Mouse (Mus musculus) liver, embryonic 13.5 days (tissue): Measurements from ENCODE around the gene Purb. TPM values are rescaled to one million over a fixed set of nuclear protein-coding genes. Genes with fewer than 3 reads are reported as not detected.

Experiments used
- ATAC-seq: fragments of 200-750 bp; cut with Nextera tagmentation; 2 replicates; pipeline ENCODE4 v1.8.0; 2017; ENCODE audit warnings: low read depth, mild to moderate bottlenecking, moderate number of reproducible peaks, moderate library complexity
- DNase-seq: peaks from one replicate; pipeline ENCODE4 v3.0.0; 2022
- H3K27ac ChIP-seq: fragments of 300-500 bp; sonication (generic); 2 replicates; pipeline ENCODE4 v1.5.1; 2015; ENCODE audit warnings: moderate library complexity, mild to moderate bottlenecking, inconsistent platforms
- H3K27me3 ChIP-seq: fragments of 300-500 bp; sonication (generic); 2 replicates; pipeline ENCODE4 v1.6.1; 2015; ENCODE audit warnings: mild to moderate bottlenecking, inconsistent platforms
- H3K36me3 ChIP-seq: fragments of 300-500 bp; sonication (generic); 2 replicates; pipeline ENCODE4 v1.6.1; 2015; ENCODE audit warnings: mild to moderate bottlenecking, inconsistent platforms
- H3K4me1 ChIP-seq: fragments of 300-500 bp; sonication (generic); replicated peaks from 2 replicates; pipeline ENCODE4 v1.6.1; 2015; ENCODE audit warnings: inconsistent platforms
- H3K4me2 ChIP-seq: fragments of 300-500 bp; sonication (generic); 2 replicates; pipeline ENCODE4 v1.6.1; 2015; ENCODE audit warnings: inconsistent platforms, mild to moderate bottlenecking, moderate library complexity
- H3K4me3 ChIP-seq: fragments of 300-500 bp; sonication (generic); replicated peaks from 2 replicates; pipeline ENCODE4 v1.5.1; 2015; ENCODE audit warnings: mild to moderate bottlenecking, inconsistent platforms
- H3K9ac ChIP-seq: fragments of 300-500 bp; sonication (generic); 2 replicates; pipeline ENCODE4 v1.6.1; 2015; ENCODE audit warnings: mild to moderate bottlenecking, inconsistent platforms
- H3K9me3 ChIP-seq: fragments of 300-500 bp; sonication (generic); replicated peaks from 2 replicates; pipeline ENCODE4 v1.6.1; 2016; ENCODE audit warnings: inconsistent platforms
- WGBS: fragments of 180-500 bp; shearing (Covaris S2); methylation state at CpG from one replicate; pipeline ENCODE4 v1.1.7; 2015; ENCODE audit not compliant: insufficient replicate concordance; 5-methylcytosine and 5-hydroxymethylcytosine counted together
- polyA plus RNA-seq: library from polyadenylated mRNA; unstranded; fragments of >200 nt; fragmentation: Nextera tagmentation; extraction: Ambion mirVana; gene quantifications from 2 replicates; pipeline ENCODE4 v1.2.1, GENCODE M21; 2015

Gene Purb
- polyA plus RNA-seq, 1 experiment from 2014 or later: 11.1 TPM

DNA sequence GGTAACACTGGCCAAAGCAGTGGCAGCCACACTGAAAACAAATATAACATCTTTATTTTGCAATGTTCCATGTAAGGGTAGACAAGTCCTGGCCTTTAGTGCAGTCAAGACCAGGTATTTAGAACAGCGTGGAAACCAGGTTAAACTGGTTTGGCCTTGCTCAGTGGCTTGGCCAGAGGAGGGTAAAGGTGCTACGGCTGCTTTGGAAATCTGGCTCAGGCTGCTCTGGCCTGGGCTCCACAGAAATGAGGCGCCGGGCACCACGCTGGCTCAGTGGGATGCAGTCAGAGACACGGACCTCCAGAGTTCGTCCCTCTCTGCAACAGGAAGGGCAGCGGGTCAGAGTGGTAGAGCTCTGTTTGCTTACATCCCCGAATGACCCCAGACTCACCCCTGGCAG, 30.8 kb upstream of the Purb start:
- Histone ChIP-seq H3K4me2 (no peak overlapping the region), H3K4me3 (no peak overlapping the region), H3K36me3 (no peaks in the 10 kb centered on the region), H3K9me3 (no peaks in the 10 kb centered on the region), H3K9ac (no peak overlapping the region), H3K4me1 (peaks cover 6% of the 10 kb centered on the region; the same call in 1 of the 2 replicates), H3K27ac (no peak overlapping the region), H3K27me3 (no peaks in the 10 kb centered on the region)
- WGBS: 75% methylated on average over 9 of the region's 9 CpGs
- ATAC-seq (0 out of 2 replicates have a peak, but pooled peaks have one; percentile 18), DNase-seq (no peak)

DNA sequence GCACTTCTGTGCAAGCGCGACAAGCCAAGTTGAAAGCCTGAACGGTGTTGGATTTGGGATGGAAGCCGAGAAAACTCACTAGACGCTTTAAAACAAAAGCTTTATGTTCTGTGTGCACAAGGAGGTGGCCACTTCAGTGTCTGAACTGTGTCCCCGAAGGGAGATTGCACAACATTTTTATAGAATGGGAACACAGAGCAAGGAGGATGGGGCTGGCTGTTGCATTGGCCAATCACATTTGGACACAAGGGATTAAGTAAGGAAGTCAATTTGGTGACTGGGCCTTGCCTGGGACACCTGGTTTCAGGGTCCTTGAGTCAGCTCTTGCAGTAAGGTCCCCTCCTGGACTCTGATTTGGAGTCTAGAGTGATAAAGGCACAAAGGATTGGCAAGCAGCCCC, 29.0 kb upstream of the Purb start:
- no peaks in the 10 kb centered on the region for H3K9me3 ChIP-seq
- peaks cover 6% of the 10 kb centered on the region; the same call in 1 of the 2 replicates for H3K4me1 ChIP-seq
- no peak overlapping the region for H3K4me3 ChIP-seq
- 0 out of 2 replicates have a peak, but pooled peaks have one; percentile 32 for ATAC-seq
- no peak overlapping the region for H3K4me2 ChIP-seq
- no peaks in the 10 kb centered on the region for H3K27me3 ChIP-seq
- H3K27ac ChIP-seq: no peak overlapping the region
- DNase-seq: no peak
- H3K9ac ChIP-seq: no peak overlapping the region
- 75% methylated on average over 6 of the region's 6 CpGs for WGBS
- H3K36me3 ChIP-seq: no peaks in the 10 kb centered on the region

DNA sequence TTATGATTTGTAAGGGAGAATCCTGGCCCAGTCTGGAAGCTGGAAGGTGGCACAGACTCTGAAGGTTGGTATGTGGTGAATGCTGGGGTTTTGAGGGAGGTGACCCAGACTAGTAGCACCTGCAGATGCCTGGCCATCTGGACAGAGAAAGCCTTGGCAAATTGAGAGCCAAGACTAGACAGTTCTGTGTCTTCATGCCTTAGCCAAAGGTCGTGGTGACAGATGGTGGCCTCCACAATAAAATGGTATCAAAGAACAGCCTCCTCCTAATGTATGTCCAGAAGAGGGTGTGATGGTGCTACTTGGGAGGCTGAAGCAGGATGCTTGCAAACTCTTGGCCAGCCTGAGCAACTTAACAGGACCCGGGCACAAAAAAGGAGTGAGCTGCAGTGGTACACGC, 28.5 kb upstream of the Purb start:
- no peaks in the 10 kb centered on the region for H3K9me3 ChIP-seq
- H3K4me3 ChIP-seq: no peak overlapping the region
- no peaks in the 10 kb centered on the region for H3K27me3 ChIP-seq
- H3K36me3 ChIP-seq: no peaks in the 10 kb centered on the region
- no peak overlapping the region for H3K4me2 ChIP-seq
- 57% methylated on average over 3 of the region's 3 CpGs for WGBS
- no peak for DNase-seq
- ATAC-seq: no peak
- H3K27ac ChIP-seq: no peak overlapping the region
- H3K4me1 ChIP-seq: peaks cover 6% of the 10 kb centered on the region; the same call in 1 of the 2 replicates
- no peak overlapping the region for H3K9ac ChIP-seq

DNA sequence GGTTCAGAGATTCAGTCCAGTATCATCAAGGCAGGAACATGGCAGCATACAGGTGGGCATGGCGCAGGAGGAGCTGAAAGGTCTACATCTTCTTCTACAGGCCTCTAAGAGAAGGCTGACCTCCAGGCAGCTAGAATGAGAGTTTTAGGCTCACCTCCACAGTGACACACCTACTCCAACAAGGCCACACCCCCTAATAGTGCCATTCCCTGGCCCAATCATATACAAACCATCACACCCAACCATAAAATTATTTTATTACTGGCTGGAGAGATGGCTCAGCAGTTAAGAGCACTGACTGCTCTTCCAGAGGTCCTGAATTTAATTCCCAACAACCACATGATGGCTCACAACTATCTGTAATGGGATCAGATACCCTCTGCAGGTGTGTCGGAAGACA, 26.8 kb upstream of the Purb start:
- Histone ChIP-seq H3K4me3 (no peak overlapping the region), H3K9ac (no peak overlapping the region), H3K9me3 (no peaks in the 10 kb centered on the region), H3K27ac (no peak overlapping the region), H3K36me3 (no peaks in the 10 kb centered on the region), H3K27me3 (no peaks in the 10 kb centered on the region), H3K4me2 (no peak overlapping the region), H3K4me1 (peaks cover 6% of the 10 kb centered on the region; the same call in 1 of the 2 replicates)
- WGBS: 88% methylated on average over 2 of the region's 2 CpGs
- ATAC-seq (no peak), DNase-seq (no peak)

DNA sequence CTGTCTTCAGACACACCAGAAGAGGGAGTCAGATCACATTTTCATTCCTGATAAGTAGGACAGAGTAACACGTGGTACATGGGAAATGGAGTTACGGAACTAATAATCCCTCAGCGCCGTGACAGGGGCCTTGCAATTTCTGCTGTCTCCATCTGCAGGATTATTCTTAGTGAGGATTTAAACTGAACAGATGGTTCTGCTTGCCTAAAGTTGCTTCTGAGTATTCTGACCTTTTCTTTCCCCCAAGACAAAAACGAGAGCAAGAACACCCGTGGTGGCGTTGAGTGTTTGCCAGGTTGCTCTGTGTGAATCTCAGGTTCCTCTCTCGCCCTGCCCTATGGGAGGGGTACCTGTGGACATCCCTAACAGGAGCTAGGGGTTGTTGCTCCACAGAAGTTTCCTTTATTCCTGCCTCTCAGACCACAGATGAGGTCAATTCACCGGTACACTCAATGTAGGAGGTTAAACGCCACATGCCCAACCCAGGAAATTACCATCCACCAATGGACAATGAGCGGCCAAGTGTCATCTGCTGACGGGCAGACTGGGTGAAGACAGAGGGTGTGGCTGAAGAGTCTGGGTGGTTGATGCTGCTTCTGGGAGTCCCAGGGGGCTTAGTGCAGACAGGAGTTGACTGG, 21.7 kb upstream of the Purb start:
- Histone ChIP-seq H3K4me1 (no peaks in the 10 kb centered on the region), H3K9me3 (no peaks in the 10 kb centered on the region), H3K36me3 (no peaks in the 10 kb centered on the region), H3K27me3 (no peaks in the 10 kb centered on the region), H3K9ac (no peak overlapping the region), H3K4me2 (no peak overlapping the region), H3K27ac (no peak overlapping the region), H3K4me3 (no peak overlapping the region)
- DNase-seq (no peak), ATAC-seq (no peak)
- WGBS: 66% methylated on average over 12 of the region's 12 CpGs

DNA sequence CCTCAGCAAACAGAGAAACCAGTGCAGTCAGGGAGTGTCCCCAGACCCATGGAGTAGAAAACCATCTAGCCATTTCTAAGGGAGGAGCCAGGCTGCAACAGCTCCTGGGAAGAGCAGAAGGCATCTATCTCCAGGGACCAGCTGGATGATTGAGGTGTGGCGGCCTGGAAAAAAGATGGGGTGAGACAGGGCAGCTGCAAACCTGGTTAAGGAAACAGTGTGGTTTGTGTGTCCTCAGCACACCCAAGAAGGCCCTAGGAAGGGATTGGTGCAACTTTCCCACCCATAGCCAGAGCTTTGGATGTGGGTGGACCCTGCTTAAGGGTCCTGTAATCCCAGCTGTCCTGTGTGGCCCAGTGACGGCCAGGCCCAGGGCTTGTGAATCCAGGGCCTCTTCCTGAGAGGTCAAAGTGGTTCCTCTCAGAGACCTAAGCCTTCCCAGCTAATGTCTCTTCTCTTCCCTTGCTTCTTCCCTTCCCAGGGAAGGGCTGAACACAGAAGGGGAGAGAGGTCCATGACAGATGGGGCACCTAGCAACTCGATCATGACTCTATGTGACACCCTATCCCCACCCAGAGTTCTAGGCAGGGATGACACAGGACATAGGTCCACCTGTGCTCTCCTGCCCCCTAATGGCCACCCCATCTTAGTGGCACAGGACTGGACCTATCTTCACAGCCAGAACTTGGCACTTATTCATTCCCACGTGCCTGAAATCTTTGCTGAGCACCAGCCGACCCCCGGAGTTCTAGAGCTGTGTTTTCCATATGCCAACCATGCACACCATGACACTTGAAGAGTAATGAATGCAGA, 14.2 kb upstream of the Purb start:
- H3K27me3 ChIP-seq: no peaks in the 10 kb centered on the region
- H3K27ac ChIP-seq: no peak overlapping the region
- no peak overlapping the region for H3K4me2 ChIP-seq
- H3K4me1 ChIP-seq: peaks cover 11% of the 10 kb centered on the region
- peak; percentile 46 for DNase-seq
- H3K9me3 ChIP-seq: no peaks in the 10 kb centered on the region
- H3K4me3 ChIP-seq: no peak overlapping the region
- ATAC-seq: peak; percentile 79
- 43% methylated on average over 6 of the region's 6 CpGs for WGBS
- H3K9ac ChIP-seq: no peak overlapping the region
- no peaks in the 10 kb centered on the region for H3K36me3 ChIP-seq

DNA sequence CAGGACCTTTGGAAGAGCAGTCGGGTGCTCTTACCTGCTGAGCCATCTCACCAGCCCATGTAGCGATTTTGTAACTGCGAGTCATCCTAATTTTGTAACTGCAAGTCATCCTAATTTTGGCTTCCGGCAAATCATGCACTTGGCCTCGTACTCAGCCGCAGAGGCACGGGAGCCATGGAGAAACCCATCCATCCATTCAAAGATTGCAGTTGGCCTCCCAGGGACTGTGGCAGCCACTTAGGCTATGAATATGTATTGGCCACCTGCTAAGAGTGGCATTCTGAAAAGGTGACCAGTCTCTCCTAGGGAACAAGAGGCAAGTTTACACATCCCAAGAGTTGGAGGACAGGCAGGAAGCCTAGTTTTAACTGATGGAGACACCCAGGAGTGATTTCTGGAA, 13.5 kb upstream of the Purb start:
- Histone ChIP-seq H3K4me2 (no peak overlapping the region), H3K27ac (no peak overlapping the region), H3K27me3 (no peaks in the 10 kb centered on the region), H3K4me1 (peaks cover 11% of the 10 kb centered on the region), H3K36me3 (no peaks in the 10 kb centered on the region), H3K9me3 (no peaks in the 10 kb centered on the region), H3K9ac (no peak overlapping the region), H3K4me3 (no peak overlapping the region)
- WGBS: 82% methylated on average over 7 of the region's 7 CpGs
- DNase-seq (no peak), ATAC-seq (no peak)

DNA sequence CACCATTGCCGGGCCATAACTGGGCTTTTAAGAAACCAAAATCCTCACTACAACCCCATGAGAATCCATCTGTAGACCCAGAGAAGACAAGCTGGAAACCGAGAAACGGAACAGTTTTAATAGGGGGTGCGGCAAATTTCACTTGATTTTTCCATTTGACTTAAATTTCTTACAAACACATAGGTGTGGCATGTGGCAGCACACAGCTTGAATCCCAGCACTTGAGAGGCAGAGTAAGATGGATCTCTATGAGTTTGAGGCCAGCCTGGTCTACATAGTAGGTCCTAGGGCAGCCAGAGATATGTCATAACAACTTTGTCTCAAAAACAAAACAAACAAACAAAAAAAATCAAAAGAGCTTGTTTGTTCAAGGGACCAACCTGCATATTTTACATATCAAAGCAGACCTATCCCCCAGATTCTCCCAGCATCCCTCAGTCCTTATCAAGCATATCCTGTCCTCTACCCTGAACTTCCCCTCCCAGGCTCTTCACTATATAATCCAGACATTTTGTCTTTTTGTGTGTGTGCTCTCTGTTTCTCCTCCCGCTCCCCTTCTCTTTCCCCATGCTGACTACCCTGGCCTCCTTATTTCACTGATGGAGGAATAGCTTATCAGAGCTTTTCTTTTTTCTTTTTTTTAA, 12.4 kb upstream of the Purb start:
- Histone ChIP-seq H3K4me3 (no peak overlapping the region), H3K27me3 (no peaks in the 10 kb centered on the region), H3K36me3 (no peaks in the 10 kb centered on the region), H3K4me2 (no peak overlapping the region), H3K9me3 (no peaks in the 10 kb centered on the region), H3K27ac (no peak overlapping the region), H3K9ac (no peak overlapping the region), H3K4me1 (peaks cover 19% of the 10 kb centered on the region)
- ATAC-seq (no peak), DNase-seq (no peak)
- 78% methylated on average over 5 of the region's 5 CpGs for WGBS

DNA sequence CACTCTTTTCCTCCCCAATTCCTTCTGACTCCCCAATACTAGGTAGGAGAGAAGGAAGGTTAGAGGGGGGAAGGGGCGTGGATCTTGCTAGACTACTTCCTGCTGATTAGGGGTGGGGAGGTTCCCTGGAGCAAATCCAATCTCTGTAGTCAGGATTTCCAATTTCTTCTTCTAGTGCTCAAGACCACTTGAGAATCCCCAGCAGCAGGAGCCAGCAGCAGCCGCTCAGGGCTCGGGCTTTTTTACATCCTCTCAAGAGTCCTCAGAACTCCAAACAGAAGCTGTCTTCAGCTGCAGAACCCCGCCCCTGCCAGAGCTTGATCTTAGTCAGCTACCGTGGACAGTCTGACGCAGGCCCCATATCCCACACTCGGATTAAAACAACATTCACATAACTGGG, 11.8 kb upstream of the Purb start:
- no peak overlapping the region for H3K4me3 ChIP-seq
- ATAC-seq (no peak), DNase-seq (no peak)
- no peaks in the 10 kb centered on the region for H3K27me3 ChIP-seq
- no peaks in the 10 kb centered on the region for H3K9me3 ChIP-seq
- WGBS: 51% methylated on average over 7 of the region's 7 CpGs
- no peak overlapping the region for H3K4me2 ChIP-seq
- H3K27ac ChIP-seq: no peak overlapping the region
- peaks cover 25% of the 10 kb centered on the region for H3K4me1 ChIP-seq
- no peaks in the 10 kb centered on the region for H3K36me3 ChIP-seq
- H3K9ac ChIP-seq: no peak overlapping the region

DNA sequence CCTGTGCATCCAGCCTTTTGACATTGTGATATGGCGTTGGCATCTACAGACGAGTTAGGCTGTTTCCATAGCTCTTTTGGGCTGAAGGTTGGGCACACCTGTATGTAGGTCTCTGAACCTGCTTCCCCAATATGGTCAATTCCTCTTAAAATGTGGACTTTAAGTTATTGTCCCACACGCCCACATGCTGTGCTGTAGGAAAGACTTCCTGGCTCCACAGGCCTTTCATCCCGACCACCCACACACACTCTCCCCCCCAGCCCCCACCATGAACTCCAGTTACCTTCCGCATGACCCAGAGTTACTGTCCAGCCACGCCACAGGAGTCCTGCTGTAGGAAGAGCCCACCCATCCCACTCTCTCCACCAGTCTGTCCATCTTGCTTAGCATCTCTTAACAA, 11.2 kb upstream of the Purb start:
- H3K9me3 ChIP-seq: no peaks in the 10 kb centered on the region
- H3K36me3 ChIP-seq: no peaks in the 10 kb centered on the region
- H3K27ac ChIP-seq: no peak overlapping the region
- DNase-seq (no peak), ATAC-seq (no peak)
- H3K9ac ChIP-seq: no peak overlapping the region
- H3K27me3 ChIP-seq: no peaks in the 10 kb centered on the region
- 61% methylated on average over 6 of the region's 6 CpGs for WGBS
- H3K4me1 ChIP-seq: peaks cover 25% of the 10 kb centered on the region
- no peak overlapping the region for H3K4me3 ChIP-seq
- H3K4me2 ChIP-seq: no peak overlapping the region

DNA sequence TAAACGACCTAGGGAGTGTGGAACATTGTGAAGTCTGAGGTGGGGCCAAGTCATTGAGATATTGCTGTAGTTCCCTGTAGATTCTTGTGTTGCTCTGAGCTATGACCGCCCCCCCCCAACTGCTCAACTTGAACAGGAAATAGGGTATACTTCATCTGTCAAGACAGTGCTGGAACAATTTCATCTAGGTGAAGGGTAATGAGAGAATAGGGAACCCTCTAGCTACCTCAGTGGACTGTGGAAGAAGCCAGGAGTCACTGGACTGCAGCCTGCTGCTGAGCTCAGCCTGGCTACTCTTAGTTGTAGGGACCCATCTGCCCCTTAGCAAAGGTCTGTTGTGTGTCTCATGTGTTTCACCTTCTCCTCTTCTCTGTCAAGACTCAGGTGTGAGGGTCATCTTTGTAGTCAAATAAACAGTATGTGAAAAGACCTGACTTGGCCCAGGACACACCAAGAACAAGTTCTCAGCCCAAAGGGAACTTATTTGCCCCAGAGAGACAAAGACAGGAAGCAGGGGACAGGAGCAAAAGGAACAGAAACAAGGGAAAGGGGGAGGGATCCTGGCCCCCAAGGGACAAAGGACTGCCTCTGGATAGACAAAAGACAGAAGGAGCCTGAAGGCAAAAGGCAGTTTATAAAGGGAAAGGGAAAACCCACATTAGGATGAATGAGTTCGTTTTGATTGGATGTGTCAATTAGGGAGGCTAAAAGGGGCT, 8.7 kb upstream of the Purb start:
- Histone ChIP-seq H3K27ac (no peak overlapping the region), H3K27me3 (no peaks in the 10 kb centered on the region), H3K36me3 (no peaks in the 10 kb centered on the region), H3K4me3 (no peak overlapping the region), H3K4me2 (no peak overlapping the region), H3K9me3 (no peaks in the 10 kb centered on the region), H3K9ac (no peak overlapping the region), H3K4me1 (peaks cover 19% of the 10 kb centered on the region)
- 30% methylated on average over 3 of the region's 3 CpGs for WGBS
- ATAC-seq: no peak
- DNase-seq: no peak
